Mouse (Mus musculus): ENCODE data around the gene Stpg3.

The Stpg3 gene

DNA sequence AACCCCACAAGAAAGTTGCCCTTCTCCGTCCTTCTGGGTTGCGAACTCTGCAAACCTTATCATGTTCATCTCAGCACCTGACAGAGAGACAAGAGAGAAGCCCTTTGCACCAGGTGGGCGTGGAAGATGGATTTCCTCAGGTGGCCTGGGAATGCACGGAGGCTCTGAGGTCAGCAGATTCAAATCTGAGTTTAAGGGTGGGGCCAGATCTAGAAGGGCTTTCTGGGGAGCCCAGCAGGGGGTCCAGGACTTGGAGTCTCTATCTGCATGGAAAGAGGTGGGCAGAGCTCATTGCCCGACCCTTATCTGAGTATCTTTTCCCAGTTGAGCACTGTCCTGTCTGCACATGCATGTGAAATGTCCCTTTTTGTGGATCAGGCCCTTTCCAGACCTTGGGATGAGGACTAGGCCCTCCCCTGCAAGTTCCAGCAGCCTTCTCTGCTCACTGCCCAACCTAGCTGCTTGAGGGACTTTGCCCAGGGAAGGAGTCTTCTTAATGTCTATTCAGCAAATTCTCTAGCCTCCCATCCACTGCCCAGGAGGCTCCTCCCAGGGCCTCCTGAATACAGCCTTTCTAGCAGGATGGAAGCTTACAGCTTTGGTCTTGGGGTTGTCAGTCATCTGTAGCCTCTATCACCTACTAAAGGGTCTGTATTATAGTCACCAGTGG, 20.2 kb upstream of the Stpg3 start:
- no peak for DNase-seq (ENCODE audit: low read depth)

DNA sequence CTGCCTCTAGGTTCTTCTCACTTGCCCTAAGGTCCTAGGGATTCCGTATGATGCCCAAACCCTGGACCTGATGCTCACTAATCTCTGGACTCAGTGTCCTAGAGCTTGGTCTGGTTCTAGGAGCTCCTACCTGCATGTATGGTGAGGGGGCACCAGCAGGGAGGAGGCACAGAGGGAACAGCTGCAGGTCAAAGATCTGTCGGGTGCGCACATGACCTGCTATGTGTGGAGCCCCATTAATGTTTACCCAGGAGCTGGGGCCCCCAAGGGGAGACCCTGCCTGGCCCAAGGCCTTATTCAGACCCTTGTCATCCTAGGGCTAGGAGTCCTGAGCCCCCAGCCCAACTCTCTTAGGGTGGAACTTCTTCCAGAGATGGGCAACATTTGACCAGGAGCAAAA, 19.6 kb upstream of the Stpg3 start, which contains the start of gene Slc34a3:
TSS of gene Slc34a3 (minus strand) at position 315 of the 400 bp plus-strand sequence.
- DNase-seq (ENCODE audit: low read depth): no peak

- DNase-seq (ENCODE audit: low read depth): no peak
Observed at GRCm38 (mm10) chr2:25233421-25233820, 19.0 kb upstream of the Stpg3 start.

- no peak for DNase-seq (ENCODE audit: low read depth)
Observed at GRCm38 (mm10) chr2:25231038-25231437, 16.6 kb upstream of the Stpg3 start.

- no peak for DNase-seq (ENCODE audit: low read depth)
Observed at GRCm38 (mm10) chr2:25230581-25230980, 16.1 kb upstream of the Stpg3 start.

DNA sequence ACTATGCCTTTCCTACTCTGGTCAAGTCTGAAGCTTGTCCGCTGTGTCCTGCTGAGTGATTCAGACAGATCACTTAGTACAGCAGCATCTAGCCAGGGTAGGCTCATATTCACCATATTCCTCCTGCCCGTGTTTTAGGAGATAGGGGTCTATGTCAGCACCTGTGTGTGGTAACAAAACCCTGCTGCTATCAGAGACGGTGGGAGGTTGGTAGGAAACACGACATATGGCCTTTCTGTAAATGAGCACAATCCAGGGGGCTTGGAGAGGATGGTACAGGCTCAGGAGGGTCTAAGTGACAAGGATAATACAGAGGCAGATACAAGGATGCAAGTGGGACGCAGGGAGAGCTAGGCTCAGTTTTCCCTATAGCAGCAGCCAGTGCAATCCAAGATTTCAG, 15.1 kb upstream of the Stpg3 start:
- DNase-seq (ENCODE audit: low read depth): no peak

DNA sequence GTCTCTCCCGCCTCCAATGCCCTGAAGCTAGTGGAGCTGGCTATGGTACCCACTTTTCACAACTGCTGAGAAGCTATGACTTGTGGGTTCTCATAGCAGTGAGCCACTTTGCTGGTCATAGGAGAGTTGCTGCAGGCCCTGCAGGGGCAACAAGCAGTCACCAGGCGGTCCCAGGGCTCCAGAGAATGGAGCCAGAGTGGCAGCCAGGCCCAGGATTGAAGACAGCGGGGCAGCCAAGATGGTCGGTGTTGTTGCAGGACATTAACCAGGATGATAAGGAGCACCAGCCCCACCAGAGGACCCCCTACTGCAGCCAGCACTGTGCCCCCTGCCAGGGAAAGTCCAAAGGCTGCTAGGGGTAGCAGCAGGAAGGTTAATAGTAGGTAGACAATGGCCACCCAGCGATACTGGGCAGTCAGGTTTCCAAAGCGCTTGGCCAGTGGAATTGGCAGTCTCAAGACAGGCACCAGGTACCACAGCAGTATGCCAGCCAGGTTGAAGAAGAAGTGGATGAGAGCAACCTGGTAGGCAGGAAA, 14.6 kb upstream of the Stpg3 start:
- no peak for DNase-seq (ENCODE audit: low read depth)

- peak; percentile 94 for DNase-seq (ENCODE audit: low read depth)
Observed at GRCm38 (mm10) chr2:25228431-25228889, 14.0 kb upstream of the Stpg3 start.

DNA sequence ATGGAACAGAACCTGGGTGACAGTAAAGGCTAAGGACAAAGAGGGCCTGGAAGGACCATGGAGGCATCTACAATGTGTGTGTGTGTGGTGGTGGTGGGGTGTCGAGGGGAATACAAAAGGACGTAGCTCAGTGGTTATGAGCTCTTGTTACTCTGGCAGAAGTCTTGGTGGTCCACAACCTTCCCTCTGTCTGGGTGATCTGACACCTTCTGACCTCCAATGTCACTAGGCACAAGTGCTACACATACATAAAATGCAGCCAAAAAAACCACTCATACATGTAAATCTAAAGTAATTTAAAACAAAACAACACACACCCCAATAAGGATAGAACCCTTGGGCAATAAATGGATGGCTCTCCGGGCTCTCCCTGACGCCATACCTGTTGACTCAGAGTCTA, 13.0 kb upstream of the Stpg3 start:
- DNase-seq (ENCODE audit: low read depth): peak; percentile 26

GRCm38 (mm10) chr2:25226864-25227263, 12.4 kb upstream of the Stpg3 start:
- no peak for DNase-seq (ENCODE audit: low read depth)

DNA sequence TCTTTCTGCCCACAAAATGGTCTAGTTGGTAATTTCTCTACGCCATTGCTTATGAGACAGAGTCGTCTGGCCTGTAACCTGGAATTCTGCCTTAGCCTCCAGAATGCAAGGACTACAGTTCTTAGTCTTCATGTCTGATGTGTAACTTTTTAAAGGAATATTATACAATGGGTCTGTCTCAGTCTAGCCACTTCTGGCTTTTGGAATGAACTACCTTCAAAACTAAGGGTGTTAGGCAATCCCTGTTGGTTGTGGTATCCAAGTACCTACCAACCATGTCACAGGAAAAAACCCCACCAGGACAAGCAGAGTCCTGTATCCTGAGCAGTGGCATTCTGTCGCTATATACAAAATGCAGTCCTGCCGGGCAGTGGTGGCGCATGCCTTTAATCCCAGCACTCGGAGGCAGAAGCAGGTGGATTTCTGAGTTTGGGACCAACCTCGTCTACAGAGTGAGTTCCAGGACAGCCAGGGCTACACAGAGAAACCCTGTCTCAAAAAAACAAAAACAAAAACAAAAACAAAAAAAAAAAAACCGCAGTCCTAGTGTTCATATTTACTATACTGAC, 11.5 kb upstream of the Stpg3 start:
- DNase-seq (ENCODE audit: low read depth): no peak

DNA sequence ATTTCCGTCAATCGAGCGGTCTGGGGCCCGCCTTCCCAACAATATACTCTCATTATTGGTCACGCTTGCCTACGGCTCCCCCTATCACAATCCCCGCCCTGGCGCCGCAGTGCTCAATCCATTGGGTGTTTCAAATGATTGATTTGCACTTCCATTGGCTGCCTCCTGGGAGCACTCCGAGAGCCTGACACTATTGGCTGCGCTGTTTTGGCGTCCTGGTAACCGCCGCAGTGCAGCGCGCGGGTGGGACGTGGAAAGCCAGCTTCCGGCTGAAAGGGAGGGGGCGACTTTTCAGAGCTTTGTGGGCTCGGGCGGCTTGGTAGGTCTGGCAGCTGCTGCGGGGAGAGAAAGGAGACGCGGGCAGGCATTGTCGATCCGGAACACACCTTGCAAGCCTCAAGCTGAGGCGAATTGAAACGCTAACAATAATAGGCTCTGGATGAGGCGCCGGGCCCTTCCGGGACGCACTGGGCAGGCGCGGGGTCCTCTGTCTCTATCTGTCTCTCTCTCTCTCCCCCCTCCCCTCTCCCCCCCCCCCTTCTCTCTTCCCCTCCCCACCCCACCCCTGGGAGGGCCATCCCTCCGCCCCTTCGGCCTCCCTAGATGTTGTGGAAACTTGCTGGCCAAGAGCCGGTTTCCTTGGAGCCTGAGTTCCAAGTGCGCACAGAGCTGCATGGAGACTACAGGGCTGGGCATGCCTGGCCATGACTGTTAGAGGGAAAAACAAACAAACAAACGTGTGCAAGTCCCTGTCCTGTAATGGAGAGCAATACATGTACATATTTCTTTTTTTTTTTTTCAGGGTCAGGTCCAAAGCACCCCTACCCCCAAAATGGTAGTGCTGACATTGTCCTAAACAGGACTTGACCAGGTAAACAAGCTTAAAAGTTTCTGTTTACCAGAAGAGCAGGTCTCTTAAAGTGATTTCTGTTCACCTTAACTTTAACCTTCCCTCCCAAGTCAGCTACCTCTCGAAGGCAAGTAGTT, 10.6 kb upstream of the Stpg3 start:
- peak; percentile 99 for DNase-seq (ENCODE audit: low read depth)

DNA sequence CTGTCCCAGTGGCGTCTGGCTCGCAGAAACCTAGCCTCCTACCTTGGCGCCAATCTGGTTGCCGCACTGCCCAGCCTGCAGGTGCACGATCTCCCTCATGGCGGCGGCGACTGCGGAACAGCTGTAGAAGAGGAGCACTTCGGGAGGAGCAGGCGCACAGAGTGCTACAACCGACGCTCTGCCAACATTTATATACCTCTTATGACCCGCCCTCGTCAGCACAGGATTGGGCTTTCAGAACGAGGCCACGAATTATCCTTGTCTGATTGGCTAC, 10.0 kb upstream of the Stpg3 start, which contains the start of gene Tubb4b:
TSS of gene Tubb4b (minus strand) at position 211 of the 274 bp plus-strand sequence.
- no peak for DNase-seq (ENCODE audit: low read depth)

- DNase-seq (ENCODE audit: low read depth): no peak
Observed at GRCm38 (mm10) chr2:25223681-25224491, 9.4 kb upstream of the Stpg3 start.

- DNase-seq (ENCODE audit: low read depth): no peak
Observed at GRCm38 (mm10) chr2:25221331-25221772, 6.9 kb upstream of the Stpg3 start.

DNA sequence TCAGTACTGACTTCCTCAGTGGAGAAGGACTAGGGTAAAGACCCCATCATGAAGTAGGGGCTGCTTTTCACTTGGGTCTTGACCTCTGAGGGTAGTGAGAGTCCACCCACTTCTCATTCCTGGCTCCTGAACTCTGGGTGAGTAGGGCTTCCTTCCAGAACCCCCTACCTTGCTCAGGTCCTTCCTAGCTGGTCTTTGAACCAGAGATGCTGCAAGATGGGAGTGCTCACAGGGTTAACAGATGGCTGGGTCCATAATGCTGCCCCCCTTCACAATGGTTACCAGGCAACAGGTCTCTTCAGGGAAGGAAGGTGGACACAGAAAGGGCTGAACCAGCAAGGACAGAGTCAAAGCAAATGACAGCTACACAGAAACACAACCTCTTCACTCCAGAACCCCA, 4.0 kb upstream of the Stpg3 start, which contains the start of gene Fam166a:
TSS of gene Fam166a (plus strand) at position 301 of the 400 bp plus-strand sequence.
- DNase-seq (ENCODE audit: low read depth): no peak

- no peak for DNase-seq (ENCODE audit: low read depth)
Observed at GRCm38 (mm10) chr2:25217666-25218065, 3.2 kb upstream of the Stpg3 start.

GRCm38 (mm10) chr2:25213266-25213865, 1.1 kb downstream of the Stpg3 start:
- no peak for DNase-seq (ENCODE audit: low read depth)

DNA sequence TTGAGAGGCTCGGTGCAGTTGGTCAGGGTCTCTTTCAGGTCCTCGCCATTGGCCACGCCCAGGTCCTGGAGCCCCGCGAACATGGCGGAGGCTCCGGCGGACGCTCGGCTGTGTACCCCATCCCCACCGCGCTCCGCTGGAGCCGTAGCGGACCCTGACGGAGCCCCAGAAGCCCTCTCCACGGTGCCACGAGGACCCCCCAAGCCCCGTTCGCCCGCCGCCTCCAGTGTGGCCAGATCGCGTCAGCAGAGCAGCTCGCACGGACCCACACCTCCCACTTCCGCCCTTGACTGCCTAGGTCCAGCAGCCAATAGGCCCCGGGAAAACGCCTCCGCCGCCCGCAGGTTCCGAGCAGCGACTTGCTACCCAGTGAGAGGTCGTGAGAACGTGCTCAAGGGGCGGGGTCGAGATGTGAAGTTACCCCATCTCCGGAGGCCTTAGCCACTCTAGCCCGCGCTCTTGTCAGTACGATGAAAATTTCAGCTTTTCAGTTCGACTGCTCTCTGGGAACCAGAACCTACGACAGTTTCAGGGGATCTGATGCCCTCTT, 3.2 kb downstream of the Stpg3 start, which contains the start of gene Nelfb:
TSS of gene Nelfb (minus strand) at position 369 of the 550 bp plus-strand sequence.
- DNase-seq (ENCODE audit: low read depth): peak; percentile 86

DNA sequence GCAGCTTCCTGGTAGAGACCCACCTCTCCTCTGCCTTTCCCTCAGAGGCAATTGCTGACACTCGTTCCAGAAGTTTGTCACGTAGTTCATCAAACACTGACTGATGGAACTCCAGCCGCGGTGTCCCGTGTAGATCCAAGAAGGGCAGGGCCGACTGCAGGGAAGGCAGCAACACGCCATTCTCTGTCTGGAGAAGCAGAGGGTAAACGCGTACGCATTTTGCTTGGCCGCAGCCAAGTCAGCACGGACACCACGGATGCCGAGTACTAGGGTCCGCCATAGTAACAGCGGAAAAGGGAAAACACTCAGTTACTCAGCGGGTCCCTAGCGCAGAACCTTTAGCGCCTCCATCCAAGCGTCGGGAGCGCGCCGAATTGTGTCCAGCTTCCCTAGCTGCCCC, 3.8 kb downstream of the Stpg3 start:
- DNase-seq (ENCODE audit: low read depth): no peak

- DNase-seq (ENCODE audit: low read depth): no peak
Observed at GRCm38 (mm10) chr2:25207593-25207992, 6.8 kb downstream of the Stpg3 start.
